Mouse (Mus musculus) ES-CJ7 (cell line): ENCODE results near the gene Suv39h1.

Experiments
- DNase-seq: peaks from one replicate; pipeline ENCODE4 v3.0.0; 2011; ENCODE audit warnings: low read depth, low spot score

The Suv39h1 gene

GRCm38 (mm10) chrX:8026811-8027210, 47.7 kb downstream of the Suv39h1 start:
- DNase-seq: no peak

DNA sequence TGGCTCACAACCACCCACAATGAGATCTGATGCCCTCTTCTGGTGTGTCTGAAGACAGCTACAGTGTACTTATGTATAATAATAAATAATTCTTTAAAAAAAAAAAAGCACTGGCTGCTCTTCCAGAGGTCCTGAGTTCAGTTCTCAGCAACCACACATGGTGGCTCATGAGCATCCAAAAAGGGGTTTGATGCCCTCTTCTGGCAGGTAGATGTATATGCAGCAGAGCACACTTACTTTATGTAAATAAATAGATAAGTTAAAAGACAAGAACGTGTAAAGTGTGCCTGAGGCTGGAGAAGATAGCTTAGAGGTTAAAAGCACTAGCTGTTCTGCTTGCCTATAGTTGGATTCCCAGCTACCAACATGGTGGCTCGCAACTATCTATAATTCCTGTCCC, 49.8 kb downstream of the Suv39h1 start:
- peak; percentile 20 for DNase-seq

- peak; percentile 58 for DNase-seq
Measured at GRCm38 (mm10) chrX:8020111-8020778, 54.3 kb downstream of the Suv39h1 start.

DNA sequence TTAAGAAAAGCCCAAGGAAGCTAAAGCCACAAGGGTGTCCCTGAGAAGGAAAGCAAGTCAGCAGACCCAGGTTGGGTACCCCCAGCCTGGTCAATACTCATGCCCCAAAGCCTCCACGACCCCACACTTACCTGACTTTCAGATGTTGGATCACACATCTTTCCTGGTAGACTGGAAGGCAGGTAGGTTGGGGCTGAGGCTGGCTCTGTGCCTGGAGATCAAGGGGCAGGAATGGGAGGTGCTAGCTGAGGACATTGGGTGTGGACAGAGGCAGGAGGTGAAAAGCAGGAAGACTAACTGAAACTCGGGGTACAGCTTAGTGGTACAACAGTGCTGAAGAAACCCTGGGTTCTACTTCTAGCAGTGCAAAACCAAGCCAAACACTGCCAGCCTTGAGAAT, 56.3 kb downstream of the Suv39h1 start, which contains the start of gene Glod5:
Gene Glod5 (minus strand): TSS at position 207 of the 400 bp plus-strand sequence.
- no peak for DNase-seq

DNA sequence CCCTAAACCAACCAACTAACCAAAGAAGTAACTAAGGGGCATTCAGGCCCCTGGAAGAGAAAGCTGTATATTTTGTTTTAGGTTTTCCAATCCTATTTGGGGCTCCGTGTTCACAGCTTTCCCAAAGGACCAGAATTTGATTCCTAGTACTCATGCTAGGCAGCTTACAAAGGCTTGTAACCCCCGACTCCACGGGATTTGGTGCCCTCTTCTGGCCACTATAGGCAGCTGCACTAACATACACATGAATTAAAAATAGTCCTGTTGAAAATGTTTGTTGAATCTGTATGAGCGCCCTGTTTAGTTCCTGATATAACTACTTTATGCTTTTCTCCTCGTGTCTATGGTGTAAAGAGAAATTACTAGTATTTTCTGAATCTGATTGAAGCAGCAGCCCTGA, 57.4 kb downstream of the Suv39h1 start:
- peak; percentile 58 for DNase-seq

- peak; percentile 62 for DNase-seq
Measured at GRCm38 (mm10) chrX:8015675-8016074, 58.9 kb downstream of the Suv39h1 start.

DNA sequence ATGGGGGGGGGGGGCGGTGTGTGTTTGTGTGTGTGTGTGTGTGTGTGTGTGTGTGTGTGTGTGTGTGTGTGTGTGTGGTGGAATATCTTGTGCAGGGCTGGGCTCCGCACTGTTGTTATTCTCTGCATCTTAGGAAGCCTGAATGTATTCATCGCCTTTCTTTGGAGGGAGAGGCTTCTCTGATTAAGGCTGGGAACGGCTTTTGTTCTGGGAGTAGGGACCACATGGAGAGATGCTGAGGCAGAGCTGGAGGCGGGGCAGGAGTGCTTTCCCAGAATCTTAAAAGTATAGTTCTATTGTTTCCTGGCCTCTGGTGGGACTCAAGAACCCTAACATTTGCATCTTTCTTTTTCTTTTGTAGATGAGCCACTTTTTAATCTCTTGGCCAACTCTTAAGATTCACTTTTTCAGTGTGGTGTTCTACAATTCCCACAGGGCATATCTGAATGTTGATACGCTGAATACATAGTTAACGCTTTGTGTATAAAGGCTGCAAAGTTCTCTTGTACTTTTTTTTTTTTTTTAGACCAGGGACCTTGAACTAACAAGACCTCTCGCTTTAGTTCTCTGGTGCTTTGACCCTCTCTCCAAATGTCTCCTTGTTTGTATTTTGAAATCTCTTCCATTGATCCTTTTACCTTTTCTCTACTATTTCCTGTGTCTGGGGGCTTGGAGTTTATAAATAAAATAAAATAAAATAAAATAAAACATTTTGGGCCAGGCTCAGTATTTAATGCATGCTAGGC, 60.8 kb downstream of the Suv39h1 start:
- peak; percentile 86 for DNase-seq

DNA sequence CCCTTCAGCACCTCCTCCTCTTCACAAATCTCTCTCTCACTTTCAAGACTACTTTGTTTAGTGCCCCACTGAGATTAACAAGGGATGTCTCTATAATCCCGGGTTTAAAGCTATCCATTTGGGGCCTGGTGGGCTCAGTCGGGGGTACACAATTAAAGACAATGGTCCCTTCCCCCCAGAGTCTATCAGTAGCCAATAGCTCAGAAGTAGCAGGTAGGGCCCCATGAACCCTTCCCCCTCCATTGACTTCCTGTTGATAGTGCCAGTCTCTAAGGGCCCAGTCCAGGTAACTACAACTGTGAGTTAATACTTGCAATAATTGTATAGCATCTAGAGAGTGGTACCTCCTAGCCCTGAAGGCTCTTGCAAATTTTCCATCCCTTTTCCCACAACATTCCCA, 61.4 kb downstream of the Suv39h1 start:
- DNase-seq: peak; percentile 65
